Mouse (Mus musculus): ENCODE measurements around the gene Olfr47. TPM values are rescaled to one million over a fixed set of nuclear protein-coding genes. Genes with fewer than 3 reads are reported as not detected.
"Not testable (repeated sequence)": the region's sequence is repeated elsewhere in the genome, so short reads cannot be mapped to it uniquely, and the experiment has no call there.

The Olfr47 gene
- not detected in 2 replicates for polyA plus RNA-seq (2015; fragmentation: Nextera tagmentation; extraction: Ambion mirVana)

- H3K9ac ChIP-seq (ENCODE audit: low read depth, low read length); H3K9me3 ChIP-seq (ENCODE audit: control insufficient read depth, low read length); H3K4me2 ChIP-seq (ENCODE audit: low read depth, low read length); H3K27me3 ChIP-seq (replicated peaks; ENCODE audit: control insufficient read depth, insufficient read depth, low read length); H3K4me1 ChIP-seq (ENCODE audit: control insufficient read depth, insufficient read depth, low read length); H3K36me3 ChIP-seq (ENCODE audit: control insufficient read depth, insufficient read depth, low read length); ATAC-seq; H3K27ac ChIP-seq (ENCODE audit: low read length); H3K4me3 ChIP-seq (ENCODE audit: low read length): not testable (repeated sequence)
- WGBS, result 80% methylated on average over 1 of the region's 1 CpGs
These were observed at the start of gene Olfr47 for GRCm38 (mm10) chr6:43231255-43231654. TSS of gene Olfr47 (plus strand) at chr6:43231529.

- no peak for ATAC-seq
- H3K27me3 ChIP-seq (replicated peaks; ENCODE audit: control insufficient read depth, insufficient read depth, low read length), result no peaks in the 10 kb centered on the region
- no peaks in the 10 kb centered on the region for H3K4me1 ChIP-seq (ENCODE audit: control insufficient read depth, insufficient read depth, low read length)
- no peaks in the 10 kb centered on the region for H3K9me3 ChIP-seq (ENCODE audit: control insufficient read depth, low read length)
- H3K4me2 ChIP-seq (ENCODE audit: low read depth, low read length), result no peak overlapping the region
- H3K9ac ChIP-seq (ENCODE audit: low read depth, low read length), result no peak overlapping the region
- H3K4me3 ChIP-seq (ENCODE audit: low read length), result no peak overlapping the region
- H3K27ac ChIP-seq (ENCODE audit: low read length), result no peak overlapping the region
- H3K36me3 ChIP-seq (ENCODE audit: control insufficient read depth, insufficient read depth, low read length), result no peaks in the 10 kb centered on the region
- WGBS, result 59% methylated on average over 3 of the region's 3 CpGs
These were observed 40.3 kb upstream of the Olfr47 start for GRCm38 (mm10) chr6:43190986-43191385.

- H3K4me2 ChIP-seq (ENCODE audit: low read depth, low read length), result no peak within 1 kb of the TSS
- no peaks in the 10 kb centered on the region for H3K36me3 ChIP-seq (ENCODE audit: control insufficient read depth, insufficient read depth, low read length)
- H3K4me1 ChIP-seq (ENCODE audit: control insufficient read depth, insufficient read depth, low read length), result no peaks in the 10 kb centered on the region
- no peak for ATAC-seq
- H3K9ac ChIP-seq (ENCODE audit: low read depth, low read length), result no peak within 1 kb of the TSS
- no peak within 1 kb of the TSS for H3K27ac ChIP-seq (ENCODE audit: low read length)
- H3K4me3 ChIP-seq (ENCODE audit: low read length), result no peak within 1 kb of the TSS
- H3K27me3 ChIP-seq (replicated peaks; ENCODE audit: control insufficient read depth, insufficient read depth, low read length), result no peaks in the 10 kb centered on the region
- H3K9me3 ChIP-seq (ENCODE audit: control insufficient read depth, low read length), result no peaks in the 10 kb centered on the region
These were observed 34.5 kb upstream of the Olfr47 start, which contains the start of gene Olfr435 for GRCm38 (mm10) chr6:43196781-43197180. TSS of gene Olfr435 (plus strand) at chr6:43197146.

- Histone ChIP-seq H3K9ac (ENCODE audit: low read depth, low read length) (no peak overlapping the region), H3K4me1 (ENCODE audit: control insufficient read depth, insufficient read depth, low read length) (no peaks in the 10 kb centered on the region), H3K27ac (ENCODE audit: low read length) (no peak overlapping the region), H3K27me3 (replicated peaks; ENCODE audit: control insufficient read depth, insufficient read depth, low read length) (no peaks in the 10 kb centered on the region), H3K9me3 (ENCODE audit: control insufficient read depth, low read length) (no peaks in the 10 kb centered on the region), H3K36me3 (ENCODE audit: control insufficient read depth, insufficient read depth, low read length) (no peaks in the 10 kb centered on the region), H3K4me3 (ENCODE audit: low read length) (no peak overlapping the region), H3K4me2 (ENCODE audit: low read depth, low read length) (no peak overlapping the region)
- ATAC-seq, result no peak
- WGBS, result 48% methylated on average over 3 of the region's 3 CpGs
These were observed 33.2 kb upstream of the Olfr47 start for GRCm38 (mm10) chr6:43198094-43198493.

- Histone ChIP-seq H3K27ac (ENCODE audit: low read length) (no peak overlapping the region), H3K9ac (ENCODE audit: low read depth, low read length) (no peak overlapping the region), H3K4me3 (ENCODE audit: low read length) (no peak overlapping the region), H3K4me2 (ENCODE audit: low read depth, low read length) (no peak overlapping the region), H3K4me1 (ENCODE audit: control insufficient read depth, insufficient read depth, low read length) (no peaks in the 10 kb centered on the region), H3K9me3 (ENCODE audit: control insufficient read depth, low read length) (no peaks in the 10 kb centered on the region), H3K27me3 (replicated peaks; ENCODE audit: control insufficient read depth, insufficient read depth, low read length) (no peaks in the 10 kb centered on the region), H3K36me3 (ENCODE audit: control insufficient read depth, insufficient read depth, low read length) (no peaks in the 10 kb centered on the region)
- ATAC-seq, result no peak
These were observed 28.5 kb upstream of the Olfr47 start for GRCm38 (mm10) chr6:43202786-43203185.

- H3K27me3 ChIP-seq (replicated peaks; ENCODE audit: control insufficient read depth, insufficient read depth, low read length), result no peaks in the 10 kb centered on the region
- no peak overlapping the region for H3K4me2 ChIP-seq (ENCODE audit: low read depth, low read length)
- no peaks in the 10 kb centered on the region for H3K9me3 ChIP-seq (ENCODE audit: control insufficient read depth, low read length)
- 49% methylated on average over 2 of the region's 2 CpGs for WGBS
- no peaks in the 10 kb centered on the region for H3K36me3 ChIP-seq (ENCODE audit: control insufficient read depth, insufficient read depth, low read length)
- H3K4me1 ChIP-seq (ENCODE audit: control insufficient read depth, insufficient read depth, low read length), result no peaks in the 10 kb centered on the region
- no peak overlapping the region for H3K4me3 ChIP-seq (ENCODE audit: low read length)
- no peak for ATAC-seq
- H3K27ac ChIP-seq (ENCODE audit: low read length), result no peak overlapping the region
- H3K9ac ChIP-seq (ENCODE audit: low read depth, low read length), result no peak overlapping the region
These were observed 26.0 kb upstream of the Olfr47 start for GRCm38 (mm10) chr6:43205355-43205754.

GRCm38 (mm10) chr6:43212873-43213272, 18.5 kb upstream of the Olfr47 start, which contains the start of gene Olfr434:
TSS of gene Olfr434 (plus strand) at chr6:43213021.
- H3K4me3 ChIP-seq (ENCODE audit: low read length); H3K9me3 ChIP-seq (ENCODE audit: control insufficient read depth, low read length); ATAC-seq; H3K4me2 ChIP-seq (ENCODE audit: low read depth, low read length); H3K9ac ChIP-seq (ENCODE audit: low read depth, low read length); H3K27ac ChIP-seq (ENCODE audit: low read length); H3K27me3 ChIP-seq (replicated peaks; ENCODE audit: control insufficient read depth, insufficient read depth, low read length); H3K36me3 ChIP-seq (ENCODE audit: control insufficient read depth, insufficient read depth, low read length); H3K4me1 ChIP-seq (ENCODE audit: control insufficient read depth, insufficient read depth, low read length): not testable (repeated sequence)

- Histone ChIP-seq H3K4me2 (ENCODE audit: low read depth, low read length) (no peak overlapping the region), H3K4me1 (ENCODE audit: control insufficient read depth, insufficient read depth, low read length) (no peaks in the 10 kb centered on the region), H3K4me3 (ENCODE audit: low read length) (no peak overlapping the region), H3K27me3 (replicated peaks; ENCODE audit: control insufficient read depth, insufficient read depth, low read length) (no peaks in the 10 kb centered on the region), H3K36me3 (ENCODE audit: control insufficient read depth, insufficient read depth, low read length) (no peaks in the 10 kb centered on the region), H3K9me3 (ENCODE audit: control insufficient read depth, low read length) (no peaks in the 10 kb centered on the region), H3K9ac (ENCODE audit: low read depth, low read length) (no peak overlapping the region), H3K27ac (ENCODE audit: low read length) (no peak overlapping the region)
- ATAC-seq, result no peak
- 15% methylated on average over 4 of the region's 4 CpGs for WGBS
These were observed 10.7 kb downstream of the Olfr47 start for GRCm38 (mm10) chr6:43242061-43242460.

GRCm38 (mm10) chr6:43247396-43247795, 16.1 kb downstream of the Olfr47 start:
- no peak for ATAC-seq
- Histone ChIP-seq H3K4me1 (ENCODE audit: control insufficient read depth, insufficient read depth, low read length) (no peaks in the 10 kb centered on the region), H3K9ac (ENCODE audit: low read depth, low read length) (no peak overlapping the region), H3K27ac (ENCODE audit: low read length) (no peak overlapping the region), H3K4me3 (ENCODE audit: low read length) (no peak overlapping the region), H3K9me3 (ENCODE audit: control insufficient read depth, low read length) (no peaks in the 10 kb centered on the region), H3K36me3 (ENCODE audit: control insufficient read depth, insufficient read depth, low read length) (no peaks in the 10 kb centered on the region), H3K4me2 (ENCODE audit: low read depth, low read length) (no peak overlapping the region), H3K27me3 (replicated peaks; ENCODE audit: control insufficient read depth, insufficient read depth, low read length) (no peaks in the 10 kb centered on the region)
- whole genome bisulfite sequencing, result 68% methylated on average over 3 of the region's 3 CpGs

GRCm38 (mm10) chr6:43252994-43253393, 21.7 kb downstream of the Olfr47 start:
- Histone ChIP-seq H3K4me2 (ENCODE audit: low read depth, low read length) (no peak overlapping the region), H3K36me3 (ENCODE audit: control insufficient read depth, insufficient read depth, low read length) (no peaks in the 10 kb centered on the region), H3K27ac (ENCODE audit: low read length) (no peak overlapping the region), H3K9me3 (ENCODE audit: control insufficient read depth, low read length) (no peaks in the 10 kb centered on the region), H3K4me3 (ENCODE audit: low read length) (no peak overlapping the region), H3K9ac (ENCODE audit: low read depth, low read length) (no peak overlapping the region), H3K4me1 (ENCODE audit: control insufficient read depth, insufficient read depth, low read length) (no peaks in the 10 kb centered on the region), H3K27me3 (replicated peaks; ENCODE audit: control insufficient read depth, insufficient read depth, low read length) (no peaks in the 10 kb centered on the region)
- no peak for ATAC-seq
- WGBS, result 79% methylated on average over 1 of the region's 1 CpGs
